9 mouse cellular contexts compared by ENCODE assay signal in the genomic region with DNA sequence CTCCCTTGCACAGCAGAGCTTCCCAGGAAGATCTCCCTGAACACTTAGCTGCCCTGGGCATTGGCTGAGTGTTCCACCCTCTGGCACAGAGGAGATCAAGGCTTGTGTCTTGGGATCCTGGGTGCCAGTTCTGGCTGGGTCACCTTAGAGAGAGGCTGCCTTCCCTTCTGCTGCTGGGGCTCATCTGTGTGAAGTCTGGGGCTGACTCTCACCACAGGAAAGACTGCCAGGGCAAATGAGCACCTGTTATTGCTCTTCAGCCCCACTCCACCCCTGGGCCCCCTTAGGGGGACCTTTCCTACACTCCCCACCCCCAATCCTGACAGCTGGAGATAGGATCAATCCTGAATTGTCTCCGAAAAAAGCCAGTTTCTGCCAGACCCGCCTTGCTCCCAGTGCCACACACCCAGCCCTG. TPM values are rescaled to one million over a fixed set of nuclear protein-coding genes. Genes with fewer than 3 reads are reported as not detected.
DNase-seq lines count a peak whose midpoint lies in the region; ATAC-seq and TF ChIP-seq lines count a peak whose summit lies in the region.
"Had no signal": no experiment of that assay in that cellular context is flagged by ENCODE, and none has a peak within 500 bp of the region (broad histone marks: within the 10 kb centered on the region; RNA-seq: fewer than 3 reads in every experiment).

No protein-coding gene starts in this region.

- ATAC-seq in liver, embryonic 16.5 days (ENCODE audit: low read depth), result no peak

- peak overlapping the region; percentile 89 for H3K9ac ChIP-seq in liver, embryonic 16.5 days (ENCODE audit: low read depth, low read length)

- H3K4me2 ChIP-seq in liver, embryonic 16.5 days (ENCODE audit: low read depth, low read length), result peak overlapping the region; percentile 92

- no peak for TF ChIP-seq CTCF in gastrocnemius, adult 2 months (IDR thresholded peaks at IDR 0.05)
- no peak for TF ChIP-seq CTCF in spleen, adult 2 months (IDR thresholded peaks at IDR 0.05; ENCODE audit: extremely low read depth, insufficient read depth, insufficient read length, insufficient replicate concordance)

- no peak for DNase-seq in gastrocnemius, adult 2 months
- no peak for DNase-seq in gastrocnemius, adult 8-10 months (ENCODE audit: low spot score in 2 of 2)
- no peak for DNase-seq in spleen, adult 2 months (ENCODE audit: low read depth in 1 of 2, low spot score in 2 of 2)
- DNase-seq in spleen, postnatal 14 days (ENCODE audit: low spot score in 2 of 2), result no peak
- DNase-seq in thymus, postnatal 36 days, result peak; percentile 35 to 61
- no peak for DNase-seq in embryo, embryonic 11 days
- DNase-seq in urinary bladder, postnatal 4 days (ENCODE audit: low spot score in 2 of 2), result no peak
- DNase-seq: adrenal gland, adult 8-10 months had no signal

- no peaks in the 10 kb centered on the region for H3K9me3 ChIP-seq in liver, embryonic 16.5 days (replicated peaks; ENCODE audit: control insufficient read depth, low read length)

- intact Hi-C loops in gastrocnemius, adult 2 months (cut with DNase I), result no loop called here

- H3K4me1 ChIP-seq in spleen, adult 2 months (ENCODE audit: control insufficient read depth, insufficient read depth, insufficient read length), result peaks cover 9% of the 10 kb centered on the region
- H3K4me1 ChIP-seq in liver, embryonic 16.5 days (ENCODE audit: control insufficient read depth, low read depth, low read length), result peaks cover 64% of the 10 kb centered on the region

- H3K4me3 ChIP-seq in gastrocnemius, adult 2 months, result peak overlapping the region; percentile 81
- H3K4me3 ChIP-seq in spleen, adult 2 months (ENCODE audit: extremely low read depth, insufficient read depth, insufficient read length), result no peak overlapping the region
- H3K4me3 ChIP-seq in liver, embryonic 16.5 days (ENCODE audit: low read depth, low read length), result peak overlapping the region; percentile 93

- H3K27ac ChIP-seq in gastrocnemius, adult 2 months, result no peak overlapping the region
- peak overlapping the region; percentile 12; the same call in 1 of the 2 replicates for H3K27ac ChIP-seq in spleen, adult 2 months (ENCODE audit: insufficient read depth, low read length)
- H3K27ac ChIP-seq in liver, embryonic 16.5 days (ENCODE audit: low read length), result peak overlapping the region; percentile 92

- TF ChIP-seq POLR2A in spleen, adult 2 months (IDR thresholded peaks at IDR 0.05; ENCODE audit: low read depth, low read length), result no peak

- H3K36me3 ChIP-seq in spleen, adult 2 months (ENCODE audit: control insufficient read depth, insufficient read depth, low read length), result no peaks in the 10 kb centered on the region
- no peaks in the 10 kb centered on the region for H3K36me3 ChIP-seq in liver, embryonic 16.5 days (ENCODE audit: control insufficient read depth, insufficient read depth)

- H3K27me3 ChIP-seq in spleen, adult 2 months (ENCODE audit: control insufficient read depth, insufficient read depth, low read length), result no peaks in the 10 kb centered on the region
- no peaks in the 10 kb centered on the region for H3K27me3 ChIP-seq in liver, embryonic 16.5 days (ENCODE audit: control insufficient read depth, insufficient read depth, low read depth, low read length)

- 53% methylated on average over 2 of the region's 2 CpGs for WGBS in spleen, adult 2 months
- 30% methylated on average over 2 of the region's 2 CpGs for WGBS in liver, embryonic 16.5 days (ENCODE audit: insufficient replicate concordance)

RNA-seq across cellular contexts. Expression of gene Capn5, which starts 1.0 kb away (rescaled TPM):
- total RNA-seq in gastrocnemius, adult 2 months (2021), result 1 to 10 TPM; 1.3 to 2.3 TPM
- 1 to 10 TPM in 2 of 4 experiments, under 1 TPM in 2; 0.73 to 1.6 (median 1.0) TPM for total RNA-seq in gastrocnemius, adult 8-10 months (2022)
- 10.0 and 12.0 TPM in 2 replicates for polyA plus RNA-seq in spleen, adult 2 months (2012; rRNA removed)
- polyA plus RNA-seq in liver, embryonic 16.5 days (2015; fragmentation: Nextera tagmentation; extraction: Ambion mirVana), result 13.0 and 14.1 TPM in 2 replicates

RNA-seq across cellular contexts. Expression of gene B3gnt6, which starts 22.2 kb away (rescaled TPM):
- not detected for total RNA-seq in gastrocnemius, adult 2 months (2021)
- not detected for total RNA-seq in gastrocnemius, adult 8-10 months (2022)
- polyA plus RNA-seq in spleen, adult 2 months (2012; rRNA removed), result 0.09 and 0.22 TPM in 2 replicates
- polyA plus RNA-seq in liver, embryonic 16.5 days (2015; fragmentation: Nextera tagmentation; extraction: Ambion mirVana), result 0.04 and 0.06 TPM in 2 replicates

RNA-seq across cellular contexts. Expression of gene Omp, which starts 31.8 kb away (rescaled TPM):
- total RNA-seq in gastrocnemius, adult 2 months (2021), result under 1 TPM in 1 of 2 experiments, not detected in 1; 0.17 TPM
- total RNA-seq in gastrocnemius, adult 8-10 months (2022), result not detected
- polyA plus RNA-seq in spleen, adult 2 months (2012; rRNA removed), result 0.59 and 0.60 TPM in 2 replicates
- 0.53 and 0.76 TPM in 2 replicates for polyA plus RNA-seq in liver, embryonic 16.5 days (2015; fragmentation: Nextera tagmentation; extraction: Ambion mirVana)

RNA-seq across cellular contexts. Expression of gene Myo7a, which starts 57.8 kb away (rescaled TPM):
- total RNA-seq in gastrocnemius, adult 2 months (2021), result 1 to 10 TPM; 1.4 to 3.0 TPM
- total RNA-seq in gastrocnemius, adult 8-10 months (2022), result 1 to 10 TPM; 1.3 to 2.9 (median 2.2) TPM
- polyA plus RNA-seq in spleen, adult 2 months (2012; rRNA removed), result 24.3 and 28.1 TPM in 2 replicates
- 9.3 and 12.1 TPM in 2 replicates for polyA plus RNA-seq in liver, embryonic 16.5 days (2015; fragmentation: Nextera tagmentation; extraction: Ambion mirVana)

Comparison
In these comparisons a context has a peak if more than half of its experiments do, and no peak if none do; other contexts are left out.
1. DNase-seq: peak in thymus, postnatal 36 days (2 of 2); none in gastrocnemius, adult 2 months (single experiment), gastrocnemius, adult 8-10 months (0 of 2), spleen, adult 2 months (0 of 2), spleen, postnatal 14 days (0 of 2), embryo, embryonic 11 days (single experiment) and urinary bladder, postnatal 4 days (0 of 2).